49 mouse cellular contexts compared by ENCODE assay signal in the genomic region with DNA sequence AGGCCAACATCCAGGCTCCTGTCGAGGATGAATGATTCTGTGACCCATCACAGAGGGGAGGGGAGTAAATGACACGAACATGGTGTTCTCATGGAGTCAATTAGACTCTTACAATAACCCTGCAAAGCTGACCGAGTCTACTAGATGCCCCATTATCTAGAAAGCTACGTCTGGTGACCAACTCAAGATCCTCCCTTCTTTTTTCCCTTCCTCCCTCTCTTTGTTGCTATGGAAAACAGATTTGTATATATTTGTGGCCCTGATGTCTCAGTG. TPM values are rescaled to one million over a fixed set of nuclear protein-coding genes. Genes with fewer than 3 reads are reported as not detected.
"Had no signal": no experiment of that assay in that cellular context is flagged by ENCODE, and none has a peak within 500 bp of the region (broad histone marks: within the 10 kb centered on the region; RNA-seq: fewer than 3 reads in every experiment).

No protein-coding gene starts in this region.

- H3K9me3 ChIP-seq: heart, embryonic 10.5 days; heart, embryonic 12.5 days; heart, embryonic 13.5 days; heart, embryonic 15.5 days; hindbrain, embryonic 10.5 days; hindbrain, embryonic 12.5 days; hindbrain, embryonic 13.5 days; hindbrain, embryonic 15.5 days; intestine, embryonic 15.5 days; kidney, embryonic 15.5 days had no signal

- H3K4me1 ChIP-seq: heart, embryonic 10.5 days; heart, embryonic 12.5 days; heart, embryonic 13.5 days; heart, embryonic 15.5 days; hindbrain, embryonic 10.5 days; hindbrain, embryonic 12.5 days; hindbrain, embryonic 15.5 days; intestine, embryonic 15.5 days had no signal

- ATAC-seq: hindbrain, embryonic 16.5 days; hindbrain, postnatal 0 days; inflammation-experienced regulatory T-cells, adult 6 months had no signal

- H3K9ac ChIP-seq: heart, embryonic 12.5 days; heart, embryonic 13.5 days; heart, embryonic 15.5 days; hindbrain, embryonic 12.5 days; hindbrain, embryonic 13.5 days; hindbrain, embryonic 14.5 days; hindbrain, embryonic 15.5 days; intestine, embryonic 15.5 days; kidney, embryonic 15.5 days had no signal

- DNase-seq: heart, postnatal 10 days; heart, postnatal 14 days; heart, postnatal 36 days; heart, postnatal 4 days; kidney, adult 11 months; kidney, adult 18-20 months; kidney, adult 2 months; kidney, adult 8-10 months; kidney, adult 9 months; kidney, postnatal 10 days; kidney, postnatal 14 days; kidney, postnatal 25 days; kidney, postnatal 36 days; kidney, postnatal 4 days; layer of hippocampus, adult 9-11 months; layer of hippocampus, postnatal 36 days had no signal

- H3K4me2 ChIP-seq: heart, embryonic 12.5 days; heart, embryonic 13.5 days; heart, embryonic 15.5 days; hindbrain, embryonic 12.5 days; hindbrain, embryonic 13.5 days; hindbrain, embryonic 14.5 days; hindbrain, embryonic 15.5 days; intestine, embryonic 15.5 days; kidney, embryonic 15.5 days had no signal

- H3K27ac ChIP-seq: heart, embryonic 10.5 days; heart, embryonic 13.5 days; heart, embryonic 15.5 days; hindbrain, embryonic 10.5 days; hindbrain, embryonic 12.5 days; hindbrain, embryonic 13.5 days; hindbrain, embryonic 14.5 days; hindbrain, embryonic 15.5 days; hindbrain, postnatal 0 days; intestine, embryonic 15.5 days; kidney, embryonic 15.5 days; kidney, postnatal 0 days; layer of hippocampus, adult 2 months had no signal

- H3K36me3 ChIP-seq: heart, embryonic 10.5 days; heart, embryonic 12.5 days; heart, embryonic 13.5 days; heart, embryonic 15.5 days; hindbrain, embryonic 10.5 days; hindbrain, embryonic 12.5 days; hindbrain, embryonic 13.5 days; hindbrain, embryonic 15.5 days; intestine, embryonic 15.5 days; kidney, embryonic 15.5 days had no signal

- H3K27me3 ChIP-seq: heart, embryonic 15.5 days; hindbrain, embryonic 12.5 days; hindbrain, embryonic 13.5 days; hindbrain, embryonic 15.5 days; intestine, embryonic 15.5 days; kidney, embryonic 15.5 days had no signal

- H3K4me3 ChIP-seq: heart, embryonic 10.5 days; heart, embryonic 12.5 days; heart, embryonic 13.5 days; heart, embryonic 15.5 days; hindbrain, embryonic 10.5 days; hindbrain, embryonic 12.5 days; hindbrain, embryonic 13.5 days; hindbrain, embryonic 15.5 days; intestine, embryonic 15.5 days; kidney, embryonic 15.5 days; layer of hippocampus, adult 2 months had no signal

RNA-seq across cellular contexts. Expression of a gene that starts 22.0 kb away (rescaled TPM):
- total RNA-seq: heart, adult 8-10 months; heart, postnatal 10 days; heart, postnatal 14 days; heart, postnatal 25 days; heart, postnatal 36 days; heart, postnatal 4 days; hematopoietic stem cell, adult 5-6 weeks; hindbrain, postnatal 0 days; layer of hippocampus, adult 18-20 months; layer of hippocampus, adult 2 months; layer of hippocampus, adult 8-10 months; layer of hippocampus, postnatal 10 days; layer of hippocampus, postnatal 14 days; layer of hippocampus, postnatal 25 days; layer of hippocampus, postnatal 36 days had no signal
- polyA plus RNA-seq: heart, embryonic 10.5 days; heart, embryonic 12.5 days; heart, embryonic 13.5 days; heart, embryonic 14.5 days; heart, embryonic 15.5 days; heart, postnatal 0 days; hindbrain, embryonic 10.5 days; hindbrain, embryonic 11.5 days; hindbrain, embryonic 12.5 days; hindbrain, embryonic 13.5 days; hindbrain, embryonic 14.5 days; hindbrain, embryonic 15.5 days; hindbrain, embryonic 16.5 days; hindbrain, postnatal 0 days; inflammation-experienced regulatory T-cells, adult 6 months; intestine, embryonic 14.5 days; intestine, embryonic 15.5 days; intestine, embryonic 16.5 days; intestine, postnatal 0 days; kidney, adult 2 months; kidney, embryonic 14.5 days; kidney, embryonic 15.5 days; kidney, embryonic 16.5 days; kidney, postnatal 0 days; large intestine, adult 2 months had no signal

RNA-seq across cellular contexts. Expression of a gene that starts 59.7 kb away (rescaled TPM):
- total RNA-seq: heart, adult 8-10 months; heart, postnatal 10 days; heart, postnatal 14 days; heart, postnatal 25 days; heart, postnatal 36 days; hematopoietic stem cell, adult 5-6 weeks; layer of hippocampus, adult 18-20 months; layer of hippocampus, adult 2 months; layer of hippocampus, adult 8-10 months; layer of hippocampus, postnatal 10 days; layer of hippocampus, postnatal 14 days; layer of hippocampus, postnatal 25 days; layer of hippocampus, postnatal 36 days had no signal
- polyA plus RNA-seq: heart, embryonic 14.5 days; hindbrain, embryonic 10.5 days; hindbrain, embryonic 13.5 days; hindbrain, embryonic 14.5 days; hindbrain, embryonic 16.5 days had no signal
